Mouse (Mus musculus): ENCODE results near the gene Acox2. TPM values are rescaled to one million over a fixed set of nuclear protein-coding genes. Genes with fewer than 3 reads are reported as not detected.

Acox2 gene
- polyA plus RNA-seq, 1 experiment: 0.35 TPM

GRCm38 (mm10) chr14:8258335-8258627 lies 872 bp downstream of the Acox2 start:
- no peaks in the 10 kb centered on the region for H3K36me3 ChIP-seq (ENCODE audit: control insufficient read depth, insufficient read depth, low read length)
- H3K27me3 ChIP-seq (ENCODE audit: control insufficient read depth, insufficient read depth, low read length): no peaks in the 10 kb centered on the region
- no peaks in the 10 kb centered on the region for H3K4me1 ChIP-seq (ENCODE audit: control insufficient read depth, insufficient read depth, low read length)
- no peak overlapping the region for H3K27ac ChIP-seq (ENCODE audit: control insufficient read depth, insufficient read depth, low read depth, low read length)
- no peak overlapping the region for H3K4me3 ChIP-seq (ENCODE audit: control insufficient read depth, low read depth, low read length)
- no peak for TF ChIP-seq POLR2A (IDR thresholded peaks at IDR 0.05; ENCODE audit: control insufficient read depth, low read depth, low read length)
- TF ChIP-seq CTCF (IDR thresholded peaks at IDR 0.05; ENCODE audit: control insufficient read depth, insufficient read depth, insufficient replicate concordance, low read depth, low read length): no peak

- Histone ChIP-seq H3K36me3 (ENCODE audit: control insufficient read depth, insufficient read depth, low read length) (no peaks in the 10 kb centered on the region), H3K27ac (ENCODE audit: control insufficient read depth, insufficient read depth, low read depth, low read length) (no peak overlapping the region), H3K4me1 (ENCODE audit: control insufficient read depth, insufficient read depth, low read length) (no peaks in the 10 kb centered on the region), H3K27me3 (ENCODE audit: control insufficient read depth, insufficient read depth, low read length) (no peaks in the 10 kb centered on the region), H3K4me3 (ENCODE audit: control insufficient read depth, low read depth, low read length) (no peak overlapping the region)
- TF ChIP-seq POLR2A (IDR thresholded peaks at IDR 0.05; ENCODE audit: control insufficient read depth, low read depth, low read length): no peak
- TF ChIP-seq CTCF (IDR thresholded peaks at IDR 0.05; ENCODE audit: control insufficient read depth, insufficient read depth, insufficient replicate concordance, low read depth, low read length): no peak
These were observed 1.4 kb downstream of the Acox2 start for GRCm38 (mm10) chr14:8257521-8258334.

GRCm38 (mm10) chr14:8256881-8257280 lies 2.3 kb downstream of the Acox2 start:
- Histone ChIP-seq H3K4me3 (ENCODE audit: control insufficient read depth, low read depth, low read length) (no peak overlapping the region), H3K36me3 (ENCODE audit: control insufficient read depth, insufficient read depth, low read length) (no peaks in the 10 kb centered on the region), H3K27me3 (ENCODE audit: control insufficient read depth, insufficient read depth, low read length) (no peaks in the 10 kb centered on the region), H3K4me1 (ENCODE audit: control insufficient read depth, insufficient read depth, low read length) (no peaks in the 10 kb centered on the region), H3K27ac (ENCODE audit: control insufficient read depth, insufficient read depth, low read depth, low read length) (no peak overlapping the region)
- no peak for TF ChIP-seq CTCF (IDR thresholded peaks at IDR 0.05; ENCODE audit: control insufficient read depth, insufficient read depth, insufficient replicate concordance, low read depth, low read length)
- no peak for TF ChIP-seq POLR2A (IDR thresholded peaks at IDR 0.05; ENCODE audit: control insufficient read depth, low read depth, low read length)

- no peak overlapping the region for H3K4me3 ChIP-seq (ENCODE audit: control insufficient read depth, low read depth, low read length)
- H3K27ac ChIP-seq (ENCODE audit: control insufficient read depth, insufficient read depth, low read depth, low read length): no peak overlapping the region
- no peaks in the 10 kb centered on the region for H3K27me3 ChIP-seq (ENCODE audit: control insufficient read depth, insufficient read depth, low read length)
- no peaks in the 10 kb centered on the region for H3K36me3 ChIP-seq (ENCODE audit: control insufficient read depth, insufficient read depth, low read length)
- TF ChIP-seq CTCF (IDR thresholded peaks at IDR 0.05; ENCODE audit: control insufficient read depth, insufficient read depth, insufficient replicate concordance, low read depth, low read length) (no peak), POLR2A (IDR thresholded peaks at IDR 0.05; ENCODE audit: control insufficient read depth, low read depth, low read length) (no peak)
- H3K4me1 ChIP-seq (ENCODE audit: control insufficient read depth, insufficient read depth, low read length): no peaks in the 10 kb centered on the region
These were observed 3.1 kb downstream of the Acox2 start for GRCm38 (mm10) chr14:8256072-8256471.

- H3K27me3 ChIP-seq (ENCODE audit: control insufficient read depth, insufficient read depth, low read length): no peaks in the 10 kb centered on the region
- no peak overlapping the region for H3K27ac ChIP-seq (ENCODE audit: control insufficient read depth, insufficient read depth, low read depth, low read length)
- H3K4me3 ChIP-seq (ENCODE audit: control insufficient read depth, low read depth, low read length): no peak overlapping the region
- no peaks in the 10 kb centered on the region for H3K4me1 ChIP-seq (ENCODE audit: control insufficient read depth, insufficient read depth, low read length)
- TF ChIP-seq POLR2A (IDR thresholded peaks at IDR 0.05; ENCODE audit: control insufficient read depth, low read depth, low read length): no peak
- no peak; the same call in 1 of the 2 replicates for TF ChIP-seq CTCF (IDR thresholded peaks at IDR 0.05; ENCODE audit: control insufficient read depth, insufficient read depth, insufficient replicate concordance, low read depth, low read length)
- no peaks in the 10 kb centered on the region for H3K36me3 ChIP-seq (ENCODE audit: control insufficient read depth, insufficient read depth, low read length)
These were observed 4.0 kb downstream of the Acox2 start for GRCm38 (mm10) chr14:8255076-8255729.

GRCm38 (mm10) chr14:8251330-8251885 lies 7.7 kb downstream of the Acox2 start:
- Histone ChIP-seq H3K36me3 (ENCODE audit: control insufficient read depth, insufficient read depth, low read length) (no peaks in the 10 kb centered on the region), H3K4me3 (ENCODE audit: control insufficient read depth, low read depth, low read length) (no peak overlapping the region), H3K27me3 (ENCODE audit: control insufficient read depth, insufficient read depth, low read length) (no peaks in the 10 kb centered on the region), H3K4me1 (ENCODE audit: control insufficient read depth, insufficient read depth, low read length) (no peaks in the 10 kb centered on the region), H3K27ac (ENCODE audit: control insufficient read depth, insufficient read depth, low read depth, low read length) (no peak overlapping the region)
- TF ChIP-seq POLR2A (IDR thresholded peaks at IDR 0.05; ENCODE audit: control insufficient read depth, low read depth, low read length) (no peak), CTCF (IDR thresholded peaks at IDR 0.05; ENCODE audit: control insufficient read depth, insufficient read depth, insufficient replicate concordance, low read depth, low read length) (no peak)

- no peaks in the 10 kb centered on the region for H3K27me3 ChIP-seq (ENCODE audit: control insufficient read depth, insufficient read depth, low read length)
- H3K4me3 ChIP-seq (ENCODE audit: control insufficient read depth, low read depth, low read length): no peak overlapping the region
- TF ChIP-seq CTCF (IDR thresholded peaks at IDR 0.05; ENCODE audit: control insufficient read depth, insufficient read depth, insufficient replicate concordance, low read depth, low read length) (no peak), POLR2A (IDR thresholded peaks at IDR 0.05; ENCODE audit: control insufficient read depth, low read depth, low read length) (no peak)
- H3K27ac ChIP-seq (ENCODE audit: control insufficient read depth, insufficient read depth, low read depth, low read length): no peak overlapping the region
- H3K4me1 ChIP-seq (ENCODE audit: control insufficient read depth, insufficient read depth, low read length): no peaks in the 10 kb centered on the region
- H3K36me3 ChIP-seq (ENCODE audit: control insufficient read depth, insufficient read depth, low read length): no peaks in the 10 kb centered on the region
These were observed 8.8 kb downstream of the Acox2 start for GRCm38 (mm10) chr14:8250141-8250871.

Data from testis, adult 2 months (tissue).